Mouse (Mus musculus): ENCODE measurements around the gene 2610528J11Rik. TPM values are rescaled to one million over a fixed set of nuclear protein-coding genes. Genes with fewer than 3 reads are reported as not detected.

Gene 2610528J11Rik
- polyA plus RNA-seq, 1 experiment from 2014 or later, result 1.1 TPM

Other genes starting within 250 kb of the 2610528J11Rik start
- gene Ptprf, start 235.6 kb upstream of the 2610528J11Rik start, polyA plus RNA-seq (2016; fragmentation: Nextera tagmentation; extraction: Ambion mirVana), result 99.7 and 102 TPM in 2 replicates
- 8.7 and 9.7 TPM in 2 replicates for gene Szt2, start 117.7 kb upstream of the 2610528J11Rik start, polyA plus RNA-seq (2016; fragmentation: Nextera tagmentation; extraction: Ambion mirVana)
- gene Med8, start 117.7 kb upstream of the 2610528J11Rik start, polyA plus RNA-seq (2016; fragmentation: Nextera tagmentation; extraction: Ambion mirVana), result 171 and 178 TPM in 2 replicates
- 42.8 and 45.5 TPM in 2 replicates for gene Elovl1, start 98.9 kb upstream of the 2610528J11Rik start, polyA plus RNA-seq (2016; fragmentation: Nextera tagmentation; extraction: Ambion mirVana)
- gene Cdc20, start 89.6 kb upstream of the 2610528J11Rik start, polyA plus RNA-seq (2016; fragmentation: Nextera tagmentation; extraction: Ambion mirVana), result 446 and 451 TPM in 2 replicates
- gene Mpl, start 69.5 kb upstream of the 2610528J11Rik start, polyA plus RNA-seq (2016; fragmentation: Nextera tagmentation; extraction: Ambion mirVana), result 0.79 and 2.0 TPM in 2 replicates
- 12.8 and 13.6 TPM in 2 replicates for gene Tie1, start 36.9 kb upstream of the 2610528J11Rik start, polyA plus RNA-seq (2016; fragmentation: Nextera tagmentation; extraction: Ambion mirVana)
- gene Tmem125, start 17.0 kb downstream of the 2610528J11Rik start, polyA plus RNA-seq (2016; fragmentation: Nextera tagmentation; extraction: Ambion mirVana), result 0.68 and 0.76 TPM in 2 replicates
- 0.73 and 0.94 TPM in 2 replicates for gene Cfap57, start 93.8 kb downstream of the 2610528J11Rik start, polyA plus RNA-seq (2016; fragmentation: Nextera tagmentation; extraction: Ambion mirVana)
- 210 and 221 TPM in 2 replicates for gene Ebna1bp2, start 93.8 kb downstream of the 2610528J11Rik start, polyA plus RNA-seq (2016; fragmentation: Nextera tagmentation; extraction: Ambion mirVana)
- not detected in 2 replicates for gene Olfr62, start 132.0 kb downstream of the 2610528J11Rik start, polyA plus RNA-seq (2016; fragmentation: Nextera tagmentation; extraction: Ambion mirVana)
- not detected in 2 replicates for gene Olfr1342, start 165.8 kb downstream of the 2610528J11Rik start, polyA plus RNA-seq (2016; fragmentation: Nextera tagmentation; extraction: Ambion mirVana)
- gene Olfr1341, start 176.5 kb downstream of the 2610528J11Rik start, polyA plus RNA-seq (2016; fragmentation: Nextera tagmentation; extraction: Ambion mirVana), result not detected in 2 replicates
- gene Olfr1340, start 193.1 kb downstream of the 2610528J11Rik start, polyA plus RNA-seq (2016; fragmentation: Nextera tagmentation; extraction: Ambion mirVana), result not detected in 2 replicates
- gene Olfr1339, start 205.2 kb downstream of the 2610528J11Rik start, polyA plus RNA-seq (2016; fragmentation: Nextera tagmentation; extraction: Ambion mirVana), result not detected in 2 replicates
- not detected in 2 replicates for gene Olfr1338, start 231.7 kb downstream of the 2610528J11Rik start, polyA plus RNA-seq (2016; fragmentation: Nextera tagmentation; extraction: Ambion mirVana)

All from forebrain, embryonic 10.5 days (tissue).